ENCODE assay signal across 21 mouse cellular contexts in the genomic region with DNA sequence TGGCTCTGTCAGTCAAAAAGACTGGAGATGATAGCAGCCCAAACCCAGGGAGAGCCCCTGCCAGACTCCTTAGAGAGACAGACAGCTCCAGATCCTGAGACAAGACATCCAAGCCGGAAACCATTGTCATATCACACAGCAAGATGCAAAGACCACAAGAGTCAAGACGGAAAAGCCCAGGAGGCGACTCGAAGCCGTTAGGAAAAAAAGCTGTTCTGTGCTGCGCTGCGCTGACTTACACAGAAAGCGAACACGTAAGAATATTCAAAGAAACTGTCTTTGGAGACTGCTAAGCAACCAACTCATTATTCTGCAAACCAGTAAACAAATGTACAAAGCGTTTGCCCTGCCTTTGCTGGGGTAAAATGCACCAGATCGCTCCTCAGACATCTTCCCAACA.
"Had no signal": no experiment of that assay in that cellular context is flagged by ENCODE, and none has a peak within 500 bp of the region (broad histone marks: within the 10 kb centered on the region; RNA-seq: fewer than 3 reads in every experiment).

No protein-coding gene starts in this region.

- H3K9ac ChIP-seq: kidney, embryonic 15.5 days; limb, embryonic 12.5 days; limb, embryonic 15.5 days; liver, embryonic 14.5 days; liver, postnatal 0 days; lung, embryonic 14.5 days; neural tube, embryonic 13.5 days had no signal

- ATAC-seq: liver, postnatal 0 days; lung, postnatal 0 days had no signal

- H3K4me1 ChIP-seq: kidney, embryonic 15.5 days; limb, embryonic 12.5 days; limb, embryonic 15.5 days; neural tube, embryonic 13.5 days had no signal

- H3K4me3 ChIP-seq: kidney, embryonic 15.5 days; limb, embryonic 12.5 days; limb, embryonic 15.5 days; myocyte; neural tube, embryonic 13.5 days had no signal

- DNase-seq: kidney, adult 11 months; kidney, adult 8-10 months; kidney, postnatal 10 days; kidney, postnatal 36 days; left cerebral cortex, postnatal 4 days; liver, postnatal 0 days; lung, embryonic 14.5 days; retina, postnatal 1 day; thymus, adult 2 months; thymus, postnatal 14 days; thymus, postnatal 4 days had no signal

- H3K27ac ChIP-seq: kidney, embryonic 15.5 days; limb, embryonic 12.5 days; limb, embryonic 15.5 days; liver, embryonic 14.5 days; macrophage; neural tube, embryonic 13.5 days; stomach, postnatal 0 days had no signal

- H3K9me3 ChIP-seq: limb, embryonic 15.5 days had no signal

- H3K36me3 ChIP-seq: limb, embryonic 12.5 days; limb, embryonic 15.5 days had no signal

- H3K27me3 ChIP-seq: kidney, embryonic 15.5 days; limb, embryonic 12.5 days; limb, embryonic 15.5 days; neural tube, embryonic 13.5 days had no signal

- H3K4me2 ChIP-seq: kidney, embryonic 15.5 days; limb, embryonic 12.5 days; limb, embryonic 15.5 days; liver, embryonic 11.5 days; lung, embryonic 14.5 days; neural tube, embryonic 13.5 days had no signal
